In genomic region chr8:126876300-126877038, GRCm38 (mm10) we compare ENCODE assay signal across 9 mouse cellular contexts.
DNase-seq lines count a peak whose midpoint lies in the region; ATAC-seq and TF ChIP-seq lines count a peak whose summit lies in the region.
"Had no signal": no experiment of that assay in that cellular context is flagged by ENCODE, and none has a peak within 500 bp of the region (broad histone marks: within the 10 kb centered on the region; RNA-seq: fewer than 3 reads in every experiment).

No protein-coding gene starts in this region.

- peaks cover 20% of the 10 kb centered on the region for H3K4me1 ChIP-seq in brown adipose tissue, adult 24 weeks (ENCODE audit: control insufficient read depth, insufficient read depth, insufficient read length, low read length)
- peaks cover 11% of the 10 kb centered on the region for H3K4me1 ChIP-seq in intestine, embryonic 16.5 days (ENCODE audit: control insufficient read depth, insufficient read depth, low read length)
- H3K4me1 ChIP-seq in liver, postnatal 0 days (ENCODE audit: insufficient read depth): peaks cover 12% of the 10 kb centered on the region

- H3K27me3 ChIP-seq in intestine, embryonic 16.5 days (replicated peaks; ENCODE audit: control insufficient read depth, insufficient read depth, low read length): no peaks in the 10 kb centered on the region
- no peaks in the 10 kb centered on the region for H3K27me3 ChIP-seq in liver, postnatal 0 days (ENCODE audit: insufficient read depth, low read length)
- H3K27me3 ChIP-seq: heart, embryonic 15.5 days had no signal

- ATAC-seq in intestine, embryonic 16.5 days: peak; percentile 73
- peak; percentile 43 for ATAC-seq in liver, postnatal 0 days

- WGBS in intestine, embryonic 16.5 days: 41% methylated on average over 9 of the region's 9 CpGs
- WGBS in liver, postnatal 0 days (ENCODE audit: insufficient replicate concordance): 46% methylated on average over 9 of the region's 9 CpGs

- peak overlapping the region; percentile 31; the same call in 1 of the 2 replicates for H3K9ac ChIP-seq in intestine, embryonic 16.5 days (ENCODE audit: low read depth, low read length)
- peak overlapping the region; percentile 45 for H3K9ac ChIP-seq in liver, postnatal 0 days (replicated peaks)
- H3K9ac ChIP-seq: heart, embryonic 15.5 days had no signal

- DNase-seq in adrenal gland, postnatal 36 days: peak; percentile 27 to 39
- no peak for DNase-seq in adrenal gland, adult 18-20 months (ENCODE audit: low spot score in 2 of 2)
- peak; percentile 51 for DNase-seq in liver, postnatal 0 days
- DNase-seq in c-Kit-positive CD71-positive TER-119-positive erythroid progenitor cells, embryonic 14.5 days (ENCODE audit: low spot score): no peak
- DNase-seq in right cerebral cortex, postnatal 4 days: no peak
- no peak for DNase-seq in heart, postnatal 10 days

- TF ChIP-seq EP300 in liver, postnatal 0 days (IDR thresholded peaks at IDR 0.05; ENCODE audit: low read depth): no peak

- intact Hi-C loops in heart, postnatal 10 days (cut with DNase I): no loop called here

- TF ChIP-seq CTCF in liver, postnatal 0 days (IDR thresholded peaks at IDR 0.05; ENCODE audit: low read depth): no peak

- H3K4me3 ChIP-seq in brown adipose tissue, adult 24 weeks (ENCODE audit: insufficient read depth, low read depth, low read length): no peak overlapping the region
- no peak overlapping the region for H3K4me3 ChIP-seq in intestine, embryonic 16.5 days (ENCODE audit: low read length)
- H3K4me3 ChIP-seq in liver, postnatal 0 days (ENCODE audit: low read depth, low read length): no peak overlapping the region
- H3K4me3 ChIP-seq: heart, embryonic 15.5 days had no signal

- H3K27ac ChIP-seq in brown adipose tissue, adult 24 weeks (replicated peaks; ENCODE audit: low read depth, low read length): peak overlapping the region; percentile 31; the same call in 1 of the 2 replicates
- peak overlapping the region; percentile 67 for H3K27ac ChIP-seq in intestine, embryonic 16.5 days (ENCODE audit: low read length)
- H3K27ac ChIP-seq in liver, postnatal 0 days (ENCODE audit: low read depth): peak overlapping the region; percentile 95
- H3K27ac ChIP-seq: heart, embryonic 15.5 days had no signal

- H3K9me3 ChIP-seq in intestine, embryonic 16.5 days (ENCODE audit: control insufficient read depth, low read length): no peaks in the 10 kb centered on the region
- H3K9me3 ChIP-seq in liver, postnatal 0 days (ENCODE audit: low read length): no peaks in the 10 kb centered on the region; the same call in 1 of the 2 replicates
- H3K9me3 ChIP-seq: heart, embryonic 15.5 days had no signal

- no peaks in the 10 kb centered on the region for H3K36me3 ChIP-seq in intestine, embryonic 16.5 days (ENCODE audit: control insufficient read depth, insufficient read depth, low read length)
- H3K36me3 ChIP-seq in liver, postnatal 0 days (replicated peaks; ENCODE audit: insufficient read depth, low read length): no peaks in the 10 kb centered on the region
- H3K36me3 ChIP-seq: heart, embryonic 15.5 days had no signal

- no peak overlapping the region for H3K4me2 ChIP-seq in intestine, embryonic 16.5 days (ENCODE audit: low read depth, low read length)
- peak overlapping the region; percentile 44 for H3K4me2 ChIP-seq in liver, postnatal 0 days (ENCODE audit: low read depth, low read length)
- H3K4me2 ChIP-seq: heart, embryonic 15.5 days had no signal

Comparison
In these comparisons a context has a peak if more than half of its experiments do, and no peak if none do; other contexts are left out.
1. DNase-seq: peak in adrenal gland, postnatal 36 days (2 of 2) and liver, postnatal 0 days (single experiment); none in adrenal gland, adult 18-20 months (0 of 2), c-Kit-positive CD71-positive TER-119-positive erythroid progenitor cells, embryonic 14.5 days (single experiment), right cerebral cortex, postnatal 4 days (single experiment) and heart, postnatal 10 days (0 of 2).
2. H3K27ac ChIP-seq: peak in every context shown above with its lines; median percentile 95 in liver, postnatal 0 days; 67 in intestine, embryonic 16.5 days; 31 in brown adipose tissue, adult 24 weeks.